Mouse (Mus musculus) MEL-GATA-1-ER (cell line): ENCODE measurements around the gene Olfr228.
A peak's percentile ranks its signal among the peaks of the same experiment; 100 is the strongest.
"Not testable (repeated sequence)": the region's sequence is repeated elsewhere in the genome, so short reads cannot be mapped to it uniquely, and the experiment has no call there.

ENCODE experiments used
- DNase-seq: peaks from one replicate; pipeline ENCODE4 v3.0.0-alpha.2; 2012; ENCODE audit warnings: low read depth; ENCODE audit errors: extremely low read depth

Gene Olfr228

GRCm38 (mm10) chr2:86487286-86487685, at the start of gene Olfr228:
Gene Olfr228 (minus strand): TSS chr2:86487386.
- DNase-seq: no peak

GRCm38 (mm10) chr2:86530991-86531390, 43.8 kb upstream of the Olfr228 start:
- DNase-seq: no peak

- DNase-seq: no peak
Observed at GRCm38 (mm10) chr2:86508161-86508560, 21.0 kb upstream of the Olfr228 start, which contains the start of gene Olfr1076. Gene Olfr1076 (plus strand): TSS chr2:86508461.

GRCm38 (mm10) chr2:86464442-86465109, 22.6 kb downstream of the Olfr228 start:
- no peak for DNase-seq

- DNase-seq: peak; percentile 6
Observed at GRCm38 (mm10) chr2:86460434-86460833, 26.8 kb downstream of the Olfr228 start.

- no peak for DNase-seq
Observed at GRCm38 (mm10) chr2:86456169-86456568, 31.0 kb downstream of the Olfr228 start, which contains the start of gene Olfr1066. Gene Olfr1066 (minus strand): TSS chr2:86456269.

- DNase-seq: not testable (repeated sequence)
Observed at GRCm38 (mm10) chr2:86450491-86450890, 36.7 kb downstream of the Olfr228 start, which contains the start of gene Olfr1065. Gene Olfr1065 (minus strand): TSS chr2:86450591.

- DNase-seq: not testable (repeated sequence)
Observed at GRCm38 (mm10) chr2:86442101-86442500, 45.1 kb downstream of the Olfr228 start.
